Mouse (Mus musculus) heart, embryonic 14.5 days (tissue): ENCODE results near the gene Foxn3. TPM values are rescaled to one million over a fixed set of nuclear protein-coding genes. Genes with fewer than 3 reads are reported as not detected.

Experiments used
- ATAC-seq: fragments of 200-750 bp; cut with Nextera tagmentation; 2 replicates; pipeline ENCODE4 v1.8.0; 2017; ENCODE audit warnings: low read depth, moderate TSS enrichment; ENCODE audit not compliant: insufficient number of reproducible peaks, insufficient read depth, low FRiP score
- H3K27ac ChIP-seq, 2 experiments: fragments of 200-500 bp in 1 of 2; fragments of 300-500 bp in 1 of 2; sonication (generic) in 1 of 2; replicated peaks in 1 of 2; 2 replicates each; pipeline ENCODE4 v1.5.1; 2012 to 2014; ENCODE audit warnings: low read depth in 2 of 2, low read length in 2 of 2, control low read depth in 1 of 2, mild to moderate bottlenecking in 1 of 2, mixed read lengths in 1 of 2; ENCODE audit not compliant: control insufficient read depth in 1 of 2, insufficient read depth in 1 of 2
- H3K27me3 ChIP-seq: fragments of 300-500 bp; sonication (generic); 2 replicates; pipeline ENCODE4 v1.6.1; 2014; ENCODE audit warnings: mild to moderate bottlenecking, low read length, control low read depth; ENCODE audit not compliant: control insufficient read depth, insufficient read depth
- H3K36me3 ChIP-seq: fragments of 300-500 bp; sonication (generic); 2 replicates; pipeline ENCODE4 v1.6.1; 2014; ENCODE audit warnings: mild to moderate bottlenecking, control low read depth, low read length, mixed read lengths; ENCODE audit not compliant: control insufficient read depth, insufficient read depth
- H3K4me1 ChIP-seq, 2 experiments: fragments of 200-500 bp in 1 of 2; fragments of 300-500 bp in 1 of 2; sonication (generic) in 1 of 2; 2 replicates each; pipeline ENCODE4 v1.6.1; 2012 to 2014; ENCODE audit warnings: low read length in 2 of 2, control low read depth in 1 of 2, mixed read lengths in 1 of 2; ENCODE audit not compliant: control insufficient read depth in 2 of 2, insufficient read depth in 2 of 2
- H3K4me2 ChIP-seq: fragments of 300-500 bp; sonication (generic); 2 replicates; pipeline ENCODE4 v1.6.1; 2014; ENCODE audit warnings: mild to moderate bottlenecking, low read length
- H3K4me3 ChIP-seq, 2 experiments: fragments of 200-500 bp in 1 of 2; fragments of 300-500 bp in 1 of 2; sonication (generic) in 1 of 2; 2 replicates each; pipeline ENCODE4 v1.5.1; 2012 to 2014; ENCODE audit warnings: low read length in 2 of 2, mild to moderate bottlenecking in 2 of 2, control low read depth in 1 of 2, low read depth in 1 of 2, moderate library complexity in 1 of 2; ENCODE audit not compliant: control insufficient read depth in 1 of 2, insufficient read depth in 1 of 2
- H3K9ac ChIP-seq: fragments of 300-500 bp; sonication (generic); 2 replicates; pipeline ENCODE4 v1.6.1; 2014; ENCODE audit warnings: mild to moderate bottlenecking, low read length
- H3K9me3 ChIP-seq: fragments of 300-500 bp; sonication (generic); 2 replicates; pipeline ENCODE4 v1.6.1; 2016; ENCODE audit warnings: low read length, control low read depth; ENCODE audit not compliant: control insufficient read depth
- WGBS: fragments of 180-500 bp; shearing (Covaris S2); extraction: QIAGEN DNeasy Blood & Tissue Kit; methylation state at CpG from one replicate; pipeline ENCODE4 v1.1.7; 2014; 5-methylcytosine and 5-hydroxymethylcytosine counted together
- polyA plus RNA-seq: library from polyadenylated mRNA; unstranded; fragments of >200 nt; fragmentation: Nextera tagmentation; extraction: Ambion mirVana; gene quantifications from 2 replicates; pipeline ENCODE4 v1.2.1, GENCODE M21; 2014

Gene Foxn3
- polyA plus RNA-seq, 1 experiment from 2014 or later: 81.0 TPM

DNA sequence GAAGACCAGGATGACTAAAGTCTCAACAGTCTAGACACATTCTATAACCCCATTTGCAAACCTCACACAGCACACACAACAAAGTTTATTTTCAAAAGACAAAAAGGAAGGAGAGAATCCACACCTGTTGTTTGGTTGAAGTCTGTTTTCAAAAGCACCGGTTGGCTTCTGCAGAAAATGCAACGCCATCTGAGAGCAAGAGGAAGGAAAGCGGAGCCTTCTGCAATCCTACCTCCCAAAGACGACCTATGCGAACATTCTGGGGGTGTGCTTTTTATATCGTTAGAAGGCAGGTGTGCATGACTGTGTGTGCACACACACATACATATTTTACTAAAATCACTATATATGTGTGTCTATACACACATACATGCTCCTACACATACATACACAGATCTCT, 397.3 kb downstream of the Foxn3 start:
- no peak for ATAC-seq
- Histone ChIP-seq H3K4me3 (no peak overlapping the region), H3K4me2 (no peak overlapping the region), H3K27ac (no peak overlapping the region), H3K36me3 (no peaks in the 10 kb centered on the region), H3K9me3 (no peaks in the 10 kb centered on the region), H3K4me1 (peaks cover 0 to 3% of the 10 kb centered on the region in 2 experiments; a peak in 1 of 4 replicates), H3K9ac (no peak overlapping the region), H3K27me3 (no peaks in the 10 kb centered on the region)
- 90% methylated on average over 6 of the region's 6 CpGs for WGBS

DNA sequence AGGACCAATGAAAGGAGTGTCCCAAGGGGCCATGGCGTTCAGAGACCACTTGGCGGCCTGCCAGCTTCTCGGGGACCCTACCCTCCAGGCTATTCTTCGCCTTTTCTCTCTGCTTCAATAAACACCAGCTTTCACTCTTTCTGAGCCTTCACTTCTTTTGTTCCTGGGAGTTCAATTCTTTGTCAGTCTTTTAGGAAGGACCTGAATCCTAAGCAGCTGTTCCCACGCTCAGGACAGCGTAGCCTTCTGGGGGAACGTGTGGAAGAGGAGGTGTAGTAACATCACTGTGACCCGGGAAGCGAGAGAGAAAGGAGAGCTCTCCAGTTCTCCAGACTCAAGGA, 400.1 kb downstream of the Foxn3 start:
- Histone ChIP-seq H3K4me3 (no peak overlapping the region), H3K27ac (no peak overlapping the region), H3K4me1 (peaks cover 0 to 3% of the 10 kb centered on the region in 2 experiments; a peak in 1 of 4 replicates), H3K36me3 (no peaks in the 10 kb centered on the region), H3K4me2 (no peak overlapping the region), H3K27me3 (no peaks in the 10 kb centered on the region), H3K9ac (no peak overlapping the region), H3K9me3 (peaks cover 2% of the 10 kb centered on the region; the same call in 1 of the 2 replicates)
- no peak for ATAC-seq
- 82% methylated on average over 9 of the region's 9 CpGs for WGBS

DNA sequence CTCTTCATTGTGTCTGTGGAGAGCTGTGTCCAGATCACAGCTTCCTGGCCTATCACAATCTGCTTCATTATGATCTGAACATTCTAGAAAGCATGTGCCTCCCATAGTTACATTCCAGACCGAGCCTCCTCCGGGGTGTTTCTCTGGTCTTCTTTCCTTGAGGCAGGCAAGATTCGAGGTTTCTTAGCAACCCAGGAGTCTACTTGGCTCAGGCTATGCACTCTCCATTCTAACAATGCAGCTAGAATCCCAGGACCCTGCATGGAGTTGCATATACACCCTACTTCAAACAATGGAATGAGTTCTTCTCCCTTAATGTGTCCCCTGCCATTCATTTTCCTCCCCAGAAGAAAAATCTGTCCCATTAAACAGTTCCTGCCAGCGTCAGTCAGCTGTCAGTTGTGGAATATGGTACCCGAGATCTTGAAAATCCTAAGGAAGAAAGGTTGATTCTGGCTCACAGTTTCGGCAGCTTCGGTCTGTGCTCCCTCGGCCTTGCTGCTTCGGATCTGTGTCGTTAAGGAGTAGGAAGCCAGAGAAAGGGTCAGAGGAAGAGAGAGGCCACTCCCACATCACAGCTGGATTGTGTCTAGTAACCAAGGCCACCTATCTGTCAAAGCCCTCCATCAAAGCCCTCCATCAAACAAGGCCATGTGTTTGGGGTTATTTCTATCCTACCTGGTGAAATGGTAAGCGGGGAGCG, 400.6 kb downstream of the Foxn3 start:
- H3K27ac ChIP-seq: no peak overlapping the region
- H3K4me1 ChIP-seq: peaks cover 0 to 3% of the 10 kb centered on the region in 2 experiments; a peak in 1 of 4 replicates
- H3K4me3 ChIP-seq: no peak overlapping the region
- 79% methylated on average over 12 of the region's 12 CpGs for WGBS
- ATAC-seq: no peak
- H3K4me2 ChIP-seq: no peak overlapping the region
- H3K9ac ChIP-seq: no peak overlapping the region
- H3K9me3 ChIP-seq: peaks cover 5% of the 10 kb centered on the region; the same call in 1 of the 2 replicates
- H3K36me3 ChIP-seq: no peaks in the 10 kb centered on the region
- no peaks in the 10 kb centered on the region for H3K27me3 ChIP-seq

DNA sequence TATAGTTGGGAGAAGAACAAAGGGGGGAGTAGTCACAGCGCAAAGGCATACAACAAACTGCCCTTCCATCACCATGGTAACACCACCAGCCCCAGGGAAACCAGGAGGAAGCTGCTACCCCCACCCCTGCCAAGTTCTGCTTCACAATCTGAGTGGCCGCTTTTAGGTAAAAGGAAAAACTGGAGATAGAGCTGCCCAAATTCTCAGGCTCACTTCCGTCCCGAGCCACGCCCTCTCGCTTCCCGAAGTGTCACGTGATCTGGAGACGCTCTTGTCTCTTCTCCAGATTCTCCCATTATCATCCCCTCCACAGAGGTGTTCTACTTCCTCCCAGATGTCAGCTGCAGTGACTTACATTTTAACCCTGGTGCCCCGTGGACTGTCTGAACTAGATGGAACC, 401.2 kb downstream of the Foxn3 start:
- H3K4me2 ChIP-seq: peak overlapping the region; percentile 14
- WGBS: 57% methylated on average over 10 of the region's 10 CpGs
- peaks cover 0 to 3% of the 10 kb centered on the region in 2 experiments; a peak in 1 of 4 replicates for H3K4me1 ChIP-seq

DNA sequence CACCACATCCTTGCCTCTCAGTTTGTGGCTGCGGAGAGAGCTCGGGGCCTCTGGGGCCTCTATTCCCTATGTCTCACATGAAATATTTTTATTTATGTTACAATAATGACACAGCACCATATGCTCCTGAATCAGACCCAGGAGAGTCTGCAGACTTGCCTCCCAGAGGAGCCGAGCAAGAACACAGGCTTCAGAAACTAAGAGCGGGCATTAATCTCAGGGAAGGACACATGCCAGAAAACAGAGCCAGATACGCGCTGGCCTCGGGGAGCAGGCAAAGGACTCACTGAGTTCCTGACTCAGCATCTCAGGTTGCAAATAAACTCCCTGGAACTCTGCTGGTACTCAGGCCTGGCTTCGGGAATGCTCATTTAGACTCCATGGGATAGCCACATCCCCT, 403.3 kb downstream of the Foxn3 start:
- Histone ChIP-seq H3K36me3 (no peaks in the 10 kb centered on the region), H3K4me3 (no peak overlapping the region), H3K27ac (no peak overlapping the region), H3K27me3 (no peaks in the 10 kb centered on the region), H3K4me1 (peaks cover 0 to 3% of the 10 kb centered on the region in 2 experiments; a peak in 1 of 4 replicates), H3K9ac (no peak overlapping the region), H3K4me2 (no peak overlapping the region), H3K9me3 (peaks cover 5% of the 10 kb centered on the region; the same call in 1 of the 2 replicates)
- WGBS: 77% methylated on average over 8 of the region's 8 CpGs
- no peak for ATAC-seq

More for the DNA sequence above, 401.2 kb downstream of the Foxn3 start:
- Histone ChIP-seq H3K4me3 (no peak overlapping the region), H3K9me3 (peaks cover 5% of the 10 kb centered on the region; the same call in 1 of the 2 replicates), H3K27ac (no peak overlapping the region), H3K27me3 (no peaks in the 10 kb centered on the region), H3K36me3 (no peaks in the 10 kb centered on the region), H3K9ac (no peak overlapping the region)
- ATAC-seq: no peak

DNA sequence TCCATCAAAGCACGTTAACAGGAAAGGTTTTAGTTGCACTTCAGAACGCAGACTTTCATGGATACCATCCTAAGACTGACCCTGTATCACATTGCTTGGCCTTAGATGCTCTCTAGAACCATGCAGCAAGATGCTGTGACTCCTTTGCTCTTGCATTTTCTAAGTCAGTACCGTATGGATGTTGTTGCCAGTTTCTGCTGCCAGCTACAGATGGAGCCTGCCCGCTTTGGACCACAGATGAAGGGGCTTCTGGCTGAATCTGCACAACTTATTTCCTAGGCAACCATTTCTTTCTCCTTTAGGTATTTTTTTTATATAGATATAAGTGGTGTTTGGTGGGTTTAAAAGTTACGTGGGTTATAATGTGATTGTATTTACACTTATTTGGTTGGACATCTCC, 407.5 kb downstream of the Foxn3 start:
- no peak overlapping the region for H3K4me2 ChIP-seq
- H3K4me3 ChIP-seq: no peak overlapping the region
- H3K36me3 ChIP-seq: no peaks in the 10 kb centered on the region
- H3K27me3 ChIP-seq: no peaks in the 10 kb centered on the region
- WGBS: 85% methylated on average over 5 of the region's 5 CpGs
- no peak for ATAC-seq
- peaks cover 0 to 3% of the 10 kb centered on the region in 2 experiments; a peak in 2 of 4 replicates for H3K4me1 ChIP-seq
- H3K27ac ChIP-seq: no peak overlapping the region
- H3K9ac ChIP-seq: no peak overlapping the region
- H3K9me3 ChIP-seq: peaks cover 5% of the 10 kb centered on the region; the same call in 1 of the 2 replicates

DNA sequence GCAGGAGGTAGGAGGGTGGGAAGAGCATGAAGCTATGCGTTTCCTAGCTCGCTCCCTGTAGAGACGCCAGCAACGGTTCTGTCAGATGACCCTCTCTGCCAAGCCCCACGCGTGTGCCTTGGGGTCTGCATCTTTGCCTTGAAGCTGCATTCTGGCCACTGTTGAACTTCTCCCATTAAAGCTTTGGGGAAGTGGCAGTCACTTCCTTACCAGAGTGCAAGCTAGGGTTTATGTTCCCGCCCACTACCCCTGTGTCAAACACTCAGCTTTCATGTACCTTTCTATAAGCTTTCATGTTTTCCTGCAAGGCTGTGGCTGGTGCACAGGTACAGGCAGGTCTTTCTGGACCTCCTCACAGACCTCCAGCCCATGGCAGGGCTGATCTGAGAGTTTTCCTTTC, 409.2 kb downstream of the Foxn3 start:
- Histone ChIP-seq H3K4me2 (no peak overlapping the region), H3K9ac (no peak overlapping the region), H3K36me3 (no peaks in the 10 kb centered on the region), H3K4me1 (peaks cover 0 to 3% of the 10 kb centered on the region in 2 experiments; a peak in 2 of 4 replicates), H3K27ac (no peak overlapping the region), H3K9me3 (peaks cover 8% of the 10 kb centered on the region), H3K27me3 (no peaks in the 10 kb centered on the region), H3K4me3 (no peak overlapping the region)
- ATAC-seq: no peak
- 67% methylated on average over 7 of the region's 7 CpGs for WGBS
